Mouse (Mus musculus) kidney, embryonic 14.5 days (tissue): ENCODE results near the gene Pstk. TPM values are rescaled to one million over a fixed set of nuclear protein-coding genes. Genes with fewer than 3 reads are reported as not detected.

ENCODE experiments used
- ATAC-seq: fragments of 200-750 bp; cut with Nextera tagmentation; 2 replicates; pipeline ENCODE4 v1.8.0; 2017; ENCODE audit warnings: moderate number of reproducible peaks, mild to moderate bottlenecking, moderate TSS enrichment, moderate library complexity; ENCODE audit not compliant: low FRiP score, low TSS enrichment
- H3K27ac ChIP-seq: fragments of 300-500 bp; sonication (generic); 2 replicates; pipeline ENCODE4 v1.5.1; 2014; ENCODE audit warnings: low read depth, mild to moderate bottlenecking, low read length, moderate library complexity, mixed read lengths
- H3K27me3 ChIP-seq: fragments of 300-500 bp; sonication (generic); 2 replicates; pipeline ENCODE4 v1.6.1; 2014; ENCODE audit warnings: mild to moderate bottlenecking, low read length; ENCODE audit not compliant: control insufficient read depth, insufficient read depth
- H3K36me3 ChIP-seq: fragments of 300-500 bp; sonication (generic); 2 replicates; pipeline ENCODE4 v1.6.1; 2014; ENCODE audit warnings: low read length, mixed read lengths; ENCODE audit not compliant: control insufficient read depth, insufficient read depth
- H3K4me1 ChIP-seq: fragments of 300-500 bp; sonication (generic); 2 replicates; pipeline ENCODE4 v1.6.1; 2014; ENCODE audit warnings: low read length, mixed read lengths; ENCODE audit not compliant: control insufficient read depth, insufficient read depth
- H3K4me2 ChIP-seq: fragments of 300-500 bp; sonication (generic); replicated peaks from 2 replicates; pipeline ENCODE4 v1.6.1; 2014; ENCODE audit warnings: low read depth, mild to moderate bottlenecking, low read length
- H3K4me3 ChIP-seq: fragments of 300-500 bp; sonication (generic); 2 replicates; pipeline ENCODE4 v1.5.1; 2014; ENCODE audit warnings: mild to moderate bottlenecking, low read length
- H3K9ac ChIP-seq: fragments of 300-500 bp; sonication (generic); 2 replicates; pipeline ENCODE4 v1.6.1; 2014; ENCODE audit warnings: low read depth, mild to moderate bottlenecking, low read length, moderate library complexity
- H3K9me3 ChIP-seq: fragments of 300-500 bp; sonication (generic); 2 replicates; pipeline ENCODE4 v1.6.1; 2016; ENCODE audit warnings: low read length; ENCODE audit not compliant: control insufficient read depth
- WGBS: fragments of 180-500 bp; shearing (Covaris S2); extraction: QIAGEN DNeasy Blood & Tissue Kit; methylation state at CpG from one replicate; pipeline ENCODE4 v1.1.7; 2014; 5-methylcytosine and 5-hydroxymethylcytosine counted together
- polyA plus RNA-seq: library from polyadenylated mRNA; unstranded; fragments of >200 nt; fragmentation: Nextera tagmentation; extraction: Ambion mirVana; gene quantifications from 2 replicates; pipeline ENCODE4 v1.2.1, GENCODE M21; 2014

The Pstk gene
- polyA plus RNA-seq, 1 experiment from 2014 or later: 65.1 TPM

DNA sequence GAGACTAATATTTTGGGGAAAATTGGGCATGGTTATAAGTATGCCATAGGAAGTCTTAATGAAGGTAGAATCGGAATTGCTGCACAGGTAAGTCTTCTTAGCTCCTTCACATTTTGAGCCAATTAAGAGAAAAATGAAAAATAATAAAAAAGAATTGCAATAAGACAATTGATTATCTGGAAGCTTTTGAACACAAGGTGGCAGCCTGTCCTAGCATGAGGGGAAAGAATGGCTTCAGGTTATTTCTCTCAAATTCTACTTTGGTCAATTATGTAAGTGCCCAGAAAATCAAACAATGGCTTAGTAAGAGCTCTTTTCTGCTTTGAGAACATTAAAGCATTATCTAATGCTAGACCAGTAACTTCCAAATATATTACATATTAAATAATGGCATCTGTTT, 63.3 kb downstream of the Pstk start:
- no peak overlapping the region for H3K27ac ChIP-seq
- no peaks in the 10 kb centered on the region for H3K27me3 ChIP-seq
- ATAC-seq: no peak
- no peak overlapping the region for H3K4me3 ChIP-seq
- H3K4me2 ChIP-seq: no peak overlapping the region
- H3K36me3 ChIP-seq: peaks cover 5% of the 10 kb centered on the region; the same call in 1 of the 2 replicates
- H3K9me3 ChIP-seq: no peaks in the 10 kb centered on the region; the same call in 1 of the 2 replicates
- no peaks in the 10 kb centered on the region for H3K4me1 ChIP-seq
- 93% methylated on average over 1 of the region's 1 CpGs for WGBS
- no peak overlapping the region for H3K9ac ChIP-seq

DNA sequence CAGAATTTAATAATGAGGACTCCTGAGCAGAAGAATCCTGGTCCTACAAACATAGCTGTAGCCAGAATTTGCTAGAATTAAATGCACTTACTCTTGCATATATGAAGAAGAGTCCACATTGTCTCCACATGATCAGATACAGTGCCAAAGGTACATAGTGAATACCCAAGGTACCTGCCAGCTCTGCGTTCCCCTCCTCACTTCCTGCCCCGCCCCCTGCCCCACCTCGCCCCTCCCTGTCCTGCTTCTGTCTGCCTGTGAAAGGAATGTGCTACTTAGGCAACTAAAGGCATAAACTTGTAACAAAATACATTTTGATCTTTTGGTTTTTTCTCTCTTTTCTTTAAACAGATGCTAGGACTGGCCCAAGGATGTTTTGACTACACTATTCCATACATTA, 66.1 kb downstream of the Pstk start:
- no peaks in the 10 kb centered on the region for H3K9me3 ChIP-seq
- no peak overlapping the region for H3K27ac ChIP-seq
- H3K36me3 ChIP-seq: peaks cover 2% of the 10 kb centered on the region; the same call in 1 of the 2 replicates
- 63% methylated on average over 3 of the region's 3 CpGs for WGBS
- no peaks in the 10 kb centered on the region for H3K27me3 ChIP-seq
- ATAC-seq: no peak
- H3K9ac ChIP-seq: no peak overlapping the region
- H3K4me3 ChIP-seq: no peak overlapping the region
- H3K4me1 ChIP-seq: no peaks in the 10 kb centered on the region
- no peak overlapping the region for H3K4me2 ChIP-seq

Other genes with a start within 250 kb of the Pstk start
- gene 4933402N03Rik, start 224.8 kb upstream of the Pstk start, polyA plus RNA-seq: not detected in 2 replicates
- gene 5430419D17Rik, start 196.7 kb upstream of the Pstk start, polyA plus RNA-seq: not detected in 2 replicates
- not detected in 2 replicates for gene Cuzd1, start 48.8 kb upstream of the Pstk start, polyA plus RNA-seq
- gene Fam24b, start 41.6 kb upstream of the Pstk start, polyA plus RNA-seq: not detected in 2 replicates
- gene Fam24a, start 37.3 kb upstream of the Pstk start, polyA plus RNA-seq: not detected in 2 replicates
- gene 2310057M21Rik, start 8.4 kb upstream of the Pstk start, polyA plus RNA-seq: 18.5 and 21.3 TPM in 2 replicates
- gene Ikzf5, start 39.4 kb downstream of the Pstk start, polyA plus RNA-seq: 14.8 and 23.4 TPM in 2 replicates
- gene Acadsb, start 39.5 kb downstream of the Pstk start, polyA plus RNA-seq: 60.3 and 93.0 TPM in 2 replicates
- not detected in 2 replicates for gene Hmx3, start 171.7 kb downstream of the Pstk start, polyA plus RNA-seq
- not detected in 2 replicates for gene Hmx2, start 177.6 kb downstream of the Pstk start, polyA plus RNA-seq
- gene Bub3, start 189.1 kb downstream of the Pstk start, polyA plus RNA-seq: 241 and 263 TPM in 2 replicates